Mouse (Mus musculus) stomach, embryonic 14.5 days (tissue): Measurements from ENCODE around the gene Polr2l. TPM values are rescaled to one million over a fixed set of nuclear protein-coding genes. Genes with fewer than 3 reads are reported as not detected.

Source experiments
- ATAC-seq: fragments of 200-750 bp; cut with Nextera tagmentation; 2 replicates; pipeline ENCODE4 v1.8.0; 2017; ENCODE audit warnings: low read depth, moderate TSS enrichment; ENCODE audit not compliant: insufficient number of reproducible peaks, insufficient read depth, low FRiP score
- H3K27ac ChIP-seq: fragments of 300-500 bp; sonication (generic); 2 replicates; pipeline ENCODE4 v1.5.1; 2014; ENCODE audit warnings: mild to moderate bottlenecking, low read length, moderate library complexity, mixed read lengths
- H3K27me3 ChIP-seq: fragments of 300-500 bp; sonication (generic); 2 replicates; pipeline ENCODE4 v1.6.1; 2014; ENCODE audit warnings: low read length, control low read depth, mixed read lengths; ENCODE audit not compliant: control insufficient read depth, insufficient read depth
- H3K36me3 ChIP-seq: fragments of 300-500 bp; sonication (generic); 2 replicates; pipeline ENCODE4 v1.6.1; 2014; ENCODE audit warnings: mild to moderate bottlenecking, control low read depth, low read length, moderate library complexity, mixed read lengths; ENCODE audit not compliant: control insufficient read depth, insufficient read depth
- H3K4me1 ChIP-seq: fragments of 300-500 bp; sonication (generic); 2 replicates; pipeline ENCODE4 v1.6.1; 2014; ENCODE audit warnings: low read length, control low read depth, mixed read lengths; ENCODE audit not compliant: control insufficient read depth, insufficient read depth
- H3K4me2 ChIP-seq: fragments of 300-500 bp; sonication (generic); replicated peaks from 2 replicates; pipeline ENCODE4 v1.6.1; 2014; ENCODE audit warnings: low read depth, low read length, control low read depth
- H3K4me3 ChIP-seq: fragments of 300-500 bp; sonication (generic); 2 replicates; pipeline ENCODE4 v1.5.1; 2014; ENCODE audit warnings: low read depth, low read length, control low read depth
- H3K9ac ChIP-seq: fragments of 300-500 bp; sonication (generic); replicated peaks from 2 replicates; pipeline ENCODE4 v1.6.1; 2014; ENCODE audit warnings: low read depth, mild to moderate bottlenecking, control low read depth, low read length, moderate library complexity, mixed read lengths
- H3K9me3 ChIP-seq: fragments of 300-500 bp; sonication (generic); 2 replicates; pipeline ENCODE4 v1.6.1; 2016; ENCODE audit warnings: low read depth, low read length, control low read depth; ENCODE audit not compliant: control insufficient read depth
- WGBS: fragments of 180-500 bp; shearing (Covaris S2); extraction: QIAGEN DNeasy Blood & Tissue Kit; methylation state at CpG from one replicate; pipeline ENCODE4 v1.1.7; 2014; 5-methylcytosine and 5-hydroxymethylcytosine counted together
- polyA plus RNA-seq: library from polyadenylated mRNA; unstranded; fragments of >200 nt; fragmentation: Nextera tagmentation; extraction: Ambion mirVana; gene quantifications from 2 replicates; pipeline ENCODE4 v1.2.1, GENCODE M21; 2014

Gene Polr2l
- polyA plus RNA-seq, 1 experiment from 2014 or later: 72.3 TPM

DNA sequence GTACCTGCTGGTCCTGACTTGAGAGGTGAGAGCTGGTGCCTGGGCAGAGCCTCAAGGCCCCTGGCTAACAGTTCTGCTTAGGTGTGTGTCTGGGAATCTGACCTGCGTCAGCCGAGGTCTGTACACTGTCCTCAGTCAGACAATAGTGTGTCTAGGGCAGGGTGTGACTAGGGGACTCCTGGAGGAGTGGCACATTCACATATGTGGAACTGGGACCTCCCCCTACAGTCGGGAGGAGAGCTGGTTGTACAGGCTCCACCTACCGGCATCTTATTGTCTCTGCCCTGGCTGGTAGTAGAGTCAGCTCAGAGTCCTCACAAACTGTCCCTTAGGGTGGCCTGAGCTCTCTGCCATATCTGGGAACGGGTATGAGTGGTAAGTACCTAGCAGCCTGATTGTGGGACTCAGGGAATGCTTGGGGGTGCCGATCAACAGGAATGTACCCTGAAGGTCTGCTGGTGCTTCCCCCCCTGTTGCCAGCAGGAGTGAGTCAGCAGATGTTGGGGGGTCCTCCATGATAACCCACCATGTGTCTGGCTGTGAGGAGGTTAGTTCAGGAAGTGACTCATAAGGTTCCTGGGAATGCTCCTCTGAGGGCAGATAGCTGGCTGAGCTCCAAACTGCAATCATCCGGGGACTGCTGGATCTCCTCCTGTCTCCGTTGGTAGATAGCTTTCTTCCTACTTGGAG is 6.3 kb downstream of the Polr2l start:
- WGBS: 8% methylated on average over 8 of the region's 8 CpGs
- peak; percentile 68 for ATAC-seq
- H3K36me3 ChIP-seq: peaks cover 31% of the 10 kb centered on the region

GRCm38 (mm10) chr7:141468164-141468521 is 6.8 kb downstream of the Polr2l start:
- Histone ChIP-seq H3K27ac (peak overlapping the region; percentile 92), H3K9me3 (no peaks in the 10 kb centered on the region), H3K36me3 (peaks cover 31% of the 10 kb centered on the region), H3K27me3 (peaks cover 10% of the 10 kb centered on the region; the same call in 1 of the 2 replicates), H3K4me3 (peak overlapping the region; percentile 78), H3K4me1 (peaks cover 35% of the 10 kb centered on the region), H3K4me2 (peak overlapping the region; percentile 87), H3K9ac (peak overlapping the region; percentile 70)
- no peak for ATAC-seq
- WGBS: 7% methylated on average over 5 of the region's 5 CpGs

More for the DNA sequence above, 6.3 kb downstream of the Polr2l start:
- Histone ChIP-seq H3K27ac (peak overlapping the region; percentile 92), H3K4me3 (peak overlapping the region; percentile 78), H3K9me3 (no peaks in the 10 kb centered on the region), H3K4me2 (peak overlapping the region; percentile 87), H3K27me3 (peaks cover 8% of the 10 kb centered on the region; the same call in 1 of the 2 replicates), H3K4me1 (peaks cover 35% of the 10 kb centered on the region), H3K9ac (peak overlapping the region; percentile 70)

GRCm38 (mm10) chr7:141467230-141468030 is 7.5 kb downstream of the Polr2l start, which contains the start of gene Cd151:
TSS of gene Cd151 (plus strand) at chr7:141467392.
- Histone ChIP-seq H3K27me3 (peaks cover 14% of the 10 kb centered on the region; the same call in 1 of the 2 replicates), H3K4me1 (peaks cover 35% of the 10 kb centered on the region), H3K36me3 (peaks cover 25% of the 10 kb centered on the region), H3K4me2 (peak within 1 kb of the TSS; percentile 87), H3K27ac (peak within 1 kb of the TSS; percentile 92), H3K9ac (peak within 1 kb of the TSS; percentile 70), H3K4me3 (peak within 1 kb of the TSS; percentile 78), H3K9me3 (no peaks in the 10 kb centered on the region)
- peak; percentile 80 for ATAC-seq
- under 1% methylated on average over 52 of the region's 52 CpGs for WGBS

DNA sequence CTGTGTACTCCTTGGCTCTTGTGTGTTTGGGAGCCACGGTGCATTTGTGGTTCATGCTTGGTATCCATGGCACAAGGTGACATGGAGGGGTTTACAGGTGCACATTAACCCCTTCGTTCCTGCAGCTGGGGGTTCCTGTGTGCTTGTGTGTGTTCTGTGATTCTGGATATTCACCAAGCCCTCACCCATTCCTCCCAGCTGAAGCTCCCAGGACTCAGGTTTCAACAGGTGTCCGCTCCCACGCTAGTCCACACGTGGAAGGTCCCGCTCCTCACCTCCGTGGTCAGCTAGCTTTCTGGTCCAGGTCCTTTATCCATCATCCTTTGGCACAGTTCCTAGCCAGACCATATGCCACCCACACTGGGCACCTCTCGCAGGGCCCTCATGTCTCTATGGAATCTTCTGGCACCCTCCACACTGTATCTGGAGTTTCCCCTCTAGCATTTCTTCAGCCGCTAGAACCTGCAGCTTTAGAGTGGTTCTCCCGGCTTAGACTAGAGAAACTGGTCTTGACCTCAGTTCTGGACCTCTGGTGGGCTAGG is 8.3 kb downstream of the Polr2l start:
- Histone ChIP-seq H3K4me3 (peak overlapping the region; percentile 78), H3K36me3 (peaks cover 20% of the 10 kb centered on the region), H3K27me3 (peaks cover 19% of the 10 kb centered on the region; the same call in 1 of the 2 replicates), H3K9me3 (no peaks in the 10 kb centered on the region), H3K4me1 (peaks cover 36% of the 10 kb centered on the region), H3K9ac (no peak overlapping the region), H3K27ac (peak overlapping the region; percentile 92; the same call in 1 of the 2 replicates), H3K4me2 (peak overlapping the region; percentile 87)
- 52% methylated on average over 10 of the region's 10 CpGs for WGBS
- ATAC-seq: no peak

GRCm38 (mm10) chr7:141466045-141466394 is 8.9 kb downstream of the Polr2l start:
- no peak overlapping the region for H3K9ac ChIP-seq
- H3K27ac ChIP-seq: no peak overlapping the region
- H3K27me3 ChIP-seq: peaks cover 19% of the 10 kb centered on the region; the same call in 1 of the 2 replicates
- no peak for ATAC-seq
- no peak overlapping the region for H3K4me2 ChIP-seq
- no peaks in the 10 kb centered on the region for H3K9me3 ChIP-seq
- WGBS: 81% methylated on average over 7 of the region's 7 CpGs
- H3K4me3 ChIP-seq: no peak overlapping the region
- peaks cover 14% of the 10 kb centered on the region for H3K36me3 ChIP-seq
- peaks cover 43% of the 10 kb centered on the region for H3K4me1 ChIP-seq

DNA sequence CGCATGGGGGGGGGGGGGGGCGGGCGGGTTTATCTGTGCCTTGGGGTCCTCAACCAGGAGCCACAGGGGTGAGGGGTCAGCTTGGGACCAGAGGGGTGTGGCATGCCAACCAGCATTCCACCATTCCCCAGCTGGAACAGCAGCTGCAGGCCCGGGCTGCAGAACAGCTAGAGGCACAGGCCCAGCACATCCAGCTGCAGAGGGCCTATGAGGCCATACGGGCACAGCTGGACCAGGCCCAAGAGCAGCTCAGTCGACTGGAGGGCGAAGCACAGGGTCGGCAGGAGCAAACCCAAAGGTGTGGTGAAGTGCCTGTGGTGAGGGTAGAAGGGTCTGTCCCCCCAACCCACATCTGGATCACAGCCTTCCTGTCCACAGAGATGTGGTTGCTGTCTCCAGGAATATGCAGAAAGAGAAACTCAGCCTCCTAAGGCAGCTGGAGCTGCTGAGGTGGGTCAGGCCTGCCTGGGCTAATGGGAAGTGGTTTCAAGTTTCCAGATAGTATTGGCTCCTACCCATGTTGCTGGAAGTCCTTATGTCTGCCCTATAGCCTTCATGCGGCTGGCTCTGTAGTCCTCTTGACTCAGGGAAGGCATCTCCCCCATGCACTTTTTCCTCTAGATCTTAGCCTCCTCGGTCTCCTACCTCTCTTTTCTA is 9.4 kb downstream of the Polr2l start:
- peaks cover 19% of the 10 kb centered on the region; the same call in 1 of the 2 replicates for H3K27me3 ChIP-seq
- WGBS: 32% methylated on average over 10 of the region's 10 CpGs

DNA sequence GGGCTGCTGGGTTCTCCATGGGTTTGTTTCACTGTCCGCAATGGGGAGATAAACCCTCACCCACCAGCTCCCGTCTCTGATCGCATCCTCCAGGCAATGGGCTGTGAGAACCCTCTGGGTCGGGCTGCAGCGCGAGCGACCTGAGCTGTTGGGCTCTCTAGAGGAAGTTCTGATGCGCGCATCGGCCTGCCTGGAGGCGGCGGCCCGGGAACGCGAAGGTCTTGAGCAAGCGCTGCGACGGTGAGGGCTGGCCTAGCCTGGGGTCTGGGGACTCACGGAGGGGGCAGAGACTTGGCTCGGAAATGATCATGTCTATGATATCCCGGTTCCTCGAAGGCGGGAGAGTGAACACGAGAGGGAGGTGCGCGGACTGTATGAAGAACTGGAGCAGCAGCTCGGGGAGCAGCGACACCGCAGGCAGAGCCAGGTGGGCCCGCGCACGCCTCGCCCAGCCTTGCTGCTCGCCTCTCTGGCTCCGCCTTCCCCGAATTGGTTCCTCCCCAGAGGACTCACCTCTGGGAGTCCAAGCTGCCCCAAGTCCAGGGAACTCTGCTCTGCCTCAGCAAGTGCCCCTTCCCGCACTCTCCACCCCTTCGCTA is 10.2 kb downstream of the Polr2l start:
- Histone ChIP-seq H3K9me3 (no peaks in the 10 kb centered on the region), H3K36me3 (peaks cover under 1% of the 10 kb centered on the region; the same call in 1 of the 2 replicates), H3K27me3 (peaks cover 19% of the 10 kb centered on the region; the same call in 1 of the 2 replicates), H3K4me3 (peak overlapping the region; percentile 11; the same call in 1 of the 2 replicates), H3K4me1 (peaks cover 51% of the 10 kb centered on the region), H3K9ac (0 out of 2 replicates have a peak overlapping the region, but pooled peaks have one; percentile 2), H3K27ac (no peak overlapping the region), H3K4me2 (peak overlapping the region; percentile 34)
- no peak for ATAC-seq
- WGBS: 9% methylated on average over 33 of the region's 38 CpGs

More for the DNA sequence above, 9.4 kb downstream of the Polr2l start:
- H3K4me1 ChIP-seq: peaks cover 45% of the 10 kb centered on the region
- H3K27ac ChIP-seq: no peak overlapping the region
- peak overlapping the region; percentile 34; the same call in 1 of the 2 replicates for H3K4me2 ChIP-seq
- peaks cover 9% of the 10 kb centered on the region; the same call in 1 of the 2 replicates for H3K36me3 ChIP-seq
- 0 out of 2 replicates have a peak overlapping the region, but pooled peaks have one; percentile 11 for H3K4me3 ChIP-seq
- no peak for ATAC-seq
- H3K9me3 ChIP-seq: no peaks in the 10 kb centered on the region
- H3K9ac ChIP-seq: no peak overlapping the region
